Mouse (Mus musculus): ENCODE results near the gene Hsd11b2. TPM values are rescaled to one million over a fixed set of nuclear protein-coding genes. Genes with fewer than 3 reads are reported as not detected.
"Not testable (repeated sequence)": the region's sequence is repeated elsewhere in the genome, so short reads cannot be mapped to it uniquely, and the experiment has no call there.

The Hsd11b2 gene
- polyA plus RNA-seq, 1 experiment from 2014 or later, result 0.87 TPM

- Histone ChIP-seq H3K36me3 (peaks cover 9% of the 10 kb centered on the region; the same call in 1 of the 2 replicates), H3K27me3 (no peaks in the 10 kb centered on the region), H3K4me1 (peaks cover 24% of the 10 kb centered on the region), H3K9ac (no peak overlapping the region), H3K4me3 (no peak overlapping the region), H3K4me2 (no peak overlapping the region), H3K27ac (no peak overlapping the region), H3K9me3 (no peaks in the 10 kb centered on the region)
- no peak for ATAC-seq (ENCODE audit: insufficient number of reproducible peaks, insufficient read depth, low FRiP score, low TSS enrichment, low read depth)
- 55% methylated on average over 6 of the region's 6 CpGs for WGBS
These were observed 28.1 kb downstream of the Hsd11b2 start for GRCm38 (mm10) chr8:105546384-105547350.

GRCm38 (mm10) chr8:105549506-105549905 is 31.0 kb downstream of the Hsd11b2 start:
- Histone ChIP-seq H3K4me3 (no peak overlapping the region), H3K9me3 (no peaks in the 10 kb centered on the region), H3K27me3 (no peaks in the 10 kb centered on the region), H3K4me1 (peaks cover 24% of the 10 kb centered on the region), H3K27ac (no peak overlapping the region), H3K9ac (no peak overlapping the region), H3K36me3 (peaks cover 4% of the 10 kb centered on the region; the same call in 1 of the 2 replicates), H3K4me2 (no peak overlapping the region)
- no peak for ATAC-seq (ENCODE audit: insufficient number of reproducible peaks, insufficient read depth, low FRiP score, low TSS enrichment, low read depth)
- WGBS, result 97% methylated on average over 1 of the region's 1 CpGs

DNA sequence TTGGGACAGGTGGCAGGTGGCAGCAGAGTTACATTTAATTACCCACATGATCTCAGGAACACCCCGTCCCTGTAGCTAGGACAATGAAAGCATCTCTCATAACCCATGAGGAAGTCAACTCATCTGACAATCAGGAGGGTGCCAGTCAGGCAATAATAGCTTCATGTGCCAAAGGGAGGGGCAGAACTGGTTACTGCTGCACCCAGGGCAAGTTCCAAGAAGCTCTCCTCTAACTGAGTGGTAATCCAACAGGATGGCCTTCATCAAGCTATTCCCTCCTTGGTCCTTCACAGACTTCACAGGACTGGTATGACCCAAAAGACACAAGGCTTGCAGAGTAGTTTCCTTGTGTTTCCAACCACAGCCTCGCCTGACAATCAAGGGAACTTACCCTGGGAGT is 31.5 kb downstream of the Hsd11b2 start:
- Histone ChIP-seq H3K4me3 (no peak overlapping the region), H3K4me1 (peaks cover 19% of the 10 kb centered on the region), H3K27me3 (no peaks in the 10 kb centered on the region), H3K36me3 (peaks cover 4% of the 10 kb centered on the region; the same call in 1 of the 2 replicates), H3K4me2 (no peak overlapping the region), H3K27ac (no peak overlapping the region), H3K9ac (no peak overlapping the region), H3K9me3 (no peaks in the 10 kb centered on the region)
- WGBS, result 69% methylated on average over 2 of the region's 2 CpGs
- no peak for ATAC-seq (ENCODE audit: insufficient number of reproducible peaks, insufficient read depth, low FRiP score, low TSS enrichment, low read depth)

DNA sequence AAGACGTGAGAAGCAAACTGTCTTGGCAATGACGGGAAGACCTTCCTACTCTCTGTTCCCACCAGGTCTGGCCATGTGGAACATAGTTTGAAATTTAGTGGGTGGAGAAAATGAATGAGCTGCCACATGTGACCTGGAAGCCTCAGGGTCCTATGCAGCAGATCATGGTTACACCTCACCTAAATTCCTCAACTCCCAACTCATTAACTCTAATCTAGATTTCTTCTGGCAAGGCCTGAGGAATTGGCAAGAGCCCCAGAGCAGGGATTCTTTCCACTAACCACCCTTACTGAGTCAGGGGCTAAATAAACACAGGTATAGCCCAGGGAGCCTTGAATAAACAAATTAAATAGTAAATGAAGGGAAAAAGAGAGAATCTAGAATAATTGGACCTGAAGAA is 33.5 kb downstream of the Hsd11b2 start:
- Histone ChIP-seq H3K36me3 (peaks cover 4% of the 10 kb centered on the region; the same call in 1 of the 2 replicates), H3K4me3 (no peak overlapping the region), H3K9ac (no peak overlapping the region), H3K27ac (no peak overlapping the region), H3K9me3 (no peaks in the 10 kb centered on the region), H3K27me3 (no peaks in the 10 kb centered on the region), H3K4me1 (peaks cover 4% of the 10 kb centered on the region), H3K4me2 (no peak overlapping the region)
- no peak for ATAC-seq (ENCODE audit: insufficient number of reproducible peaks, insufficient read depth, low FRiP score, low TSS enrichment, low read depth)
- 85% methylated on average over 2 of the region's 2 CpGs for WGBS

DNA sequence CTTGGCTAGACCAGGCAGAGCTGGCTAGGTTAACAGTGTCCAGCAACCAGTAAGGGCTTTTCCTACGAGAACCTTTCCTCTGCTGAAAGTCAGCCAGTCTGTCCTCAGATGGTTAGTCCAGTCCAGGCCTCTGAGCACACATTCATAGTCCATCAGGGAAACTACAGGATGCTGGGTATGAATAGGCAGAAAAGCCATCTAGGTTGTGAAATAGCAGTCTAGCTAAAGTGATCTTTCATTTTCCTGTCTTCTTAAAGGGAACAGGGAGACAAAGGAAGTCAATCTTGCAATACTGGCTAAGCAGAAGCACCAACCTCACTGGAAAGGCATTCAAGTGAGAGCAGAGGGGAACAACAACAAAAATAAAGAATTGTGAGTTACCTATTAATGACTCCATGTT is 34.3 kb downstream of the Hsd11b2 start:
- 80% methylated on average over 1 of the region's 1 CpGs for WGBS
- Histone ChIP-seq H3K9ac (no peak overlapping the region), H3K4me3 (no peak overlapping the region), H3K4me2 (no peak overlapping the region), H3K27ac (no peak overlapping the region), H3K4me1 (no peaks in the 10 kb centered on the region), H3K27me3 (no peaks in the 10 kb centered on the region), H3K36me3 (peaks cover 4% of the 10 kb centered on the region; the same call in 1 of the 2 replicates), H3K9me3 (no peaks in the 10 kb centered on the region)
- ATAC-seq (ENCODE audit: insufficient number of reproducible peaks, insufficient read depth, low FRiP score, low TSS enrichment, low read depth), result no peak

DNA sequence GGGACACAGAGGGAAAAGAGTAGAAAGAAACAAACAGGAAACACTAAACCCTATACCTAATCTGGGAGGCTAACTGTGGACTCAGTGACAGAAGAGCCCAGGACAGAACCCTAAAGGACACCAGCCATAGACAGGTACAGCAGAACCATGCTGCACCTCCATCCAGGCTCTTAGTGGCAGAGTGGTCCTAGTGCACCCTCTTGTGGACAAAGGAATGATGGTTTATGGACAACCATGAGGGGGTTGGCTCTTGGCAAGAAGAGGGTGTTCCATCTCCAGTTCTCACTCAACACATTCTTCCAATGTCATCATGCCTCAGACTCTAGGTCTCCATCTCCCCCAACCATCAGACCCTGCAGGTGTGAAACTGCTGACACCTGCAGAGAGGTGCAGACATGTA is 35.5 kb downstream of the Hsd11b2 start:
- Histone ChIP-seq H3K4me3 (no peak overlapping the region), H3K4me1 (no peaks in the 10 kb centered on the region), H3K27me3 (no peaks in the 10 kb centered on the region), H3K27ac (no peak overlapping the region), H3K4me2 (no peak overlapping the region), H3K9ac (0 out of 2 replicates have a peak overlapping the region, but pooled peaks have one; percentile 3), H3K9me3 (no peaks in the 10 kb centered on the region), H3K36me3 (peaks cover 4% of the 10 kb centered on the region; the same call in 1 of the 2 replicates)
- no peak for ATAC-seq (ENCODE audit: insufficient number of reproducible peaks, insufficient read depth, low FRiP score, low TSS enrichment, low read depth)

GRCm38 (mm10) chr8:105555230-105555629 is 36.7 kb downstream of the Hsd11b2 start:
- H3K4me1 ChIP-seq, result no peaks in the 10 kb centered on the region
- no peak overlapping the region for H3K27ac ChIP-seq
- 71% methylated on average over 3 of the region's 3 CpGs for WGBS
- ATAC-seq (ENCODE audit: insufficient number of reproducible peaks, insufficient read depth, low FRiP score, low TSS enrichment, low read depth), result no peak
- peaks cover 1% of the 10 kb centered on the region; the same call in 1 of the 2 replicates for H3K36me3 ChIP-seq
- no peaks in the 10 kb centered on the region for H3K9me3 ChIP-seq
- H3K9ac ChIP-seq, result no peak overlapping the region
- H3K4me3 ChIP-seq, result no peak overlapping the region
- H3K4me2 ChIP-seq, result no peak overlapping the region
- H3K27me3 ChIP-seq, result no peaks in the 10 kb centered on the region

- Histone ChIP-seq H3K27ac (no peak overlapping the region), H3K4me3 (no peak overlapping the region), H3K27me3 (peaks cover 8% of the 10 kb centered on the region; the same call in 1 of the 2 replicates), H3K4me1 (peaks cover 24% of the 10 kb centered on the region), H3K4me2 (no peak overlapping the region), H3K36me3 (peaks cover 5% of the 10 kb centered on the region; the same call in 1 of the 2 replicates), H3K9me3 (no peaks in the 10 kb centered on the region), H3K9ac (no peak overlapping the region)
- ATAC-seq (ENCODE audit: insufficient number of reproducible peaks, insufficient read depth, low FRiP score, low TSS enrichment, low read depth), result no peak
- 82% methylated on average over 3 of the region's 3 CpGs for WGBS
These were observed 44.3 kb downstream of the Hsd11b2 start for GRCm38 (mm10) chr8:105562863-105563262.

DNA sequence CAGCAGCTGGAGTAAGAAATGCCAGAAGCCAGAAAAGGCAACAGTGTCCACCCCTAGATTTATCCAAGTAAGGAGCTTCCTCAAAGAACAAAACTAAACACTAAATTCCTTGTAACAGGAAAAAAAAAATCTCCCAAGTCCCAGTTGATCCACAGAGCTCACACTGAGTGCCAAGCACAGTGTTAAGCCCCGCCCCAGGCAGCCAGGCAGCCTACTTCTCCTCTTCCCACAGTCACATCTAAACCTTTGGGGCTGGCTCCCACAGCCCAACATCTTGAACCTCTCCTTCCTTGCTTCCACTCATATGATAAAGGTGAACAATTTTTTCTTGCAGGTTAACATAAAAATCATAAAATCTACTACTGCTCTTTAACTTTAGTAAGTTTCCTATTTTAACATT is 45.3 kb downstream of the Hsd11b2 start:
- Histone ChIP-seq H3K4me1 (peaks cover 24% of the 10 kb centered on the region), H3K9ac (0 out of 2 replicates have a peak overlapping the region, but pooled peaks have one; percentile 6), H3K27ac (no peak overlapping the region), H3K27me3 (peaks cover 8% of the 10 kb centered on the region; the same call in 1 of the 2 replicates), H3K4me3 (no peak overlapping the region), H3K9me3 (no peaks in the 10 kb centered on the region), H3K4me2 (no peak overlapping the region), H3K36me3 (peaks cover 5% of the 10 kb centered on the region; the same call in 1 of the 2 replicates)
- 87% methylated on average over 1 of the region's 1 CpGs for WGBS
- no peak for ATAC-seq (ENCODE audit: insufficient number of reproducible peaks, insufficient read depth, low FRiP score, low TSS enrichment, low read depth)

- H3K36me3 ChIP-seq; H3K27me3 ChIP-seq; H3K27ac ChIP-seq; ATAC-seq (ENCODE audit: insufficient number of reproducible peaks, insufficient read depth, low FRiP score, low TSS enrichment, low read depth); H3K9me3 ChIP-seq: not testable (repeated sequence)
- H3K4me1 ChIP-seq, result peaks cover 24% of the 10 kb centered on the region
- peak overlapping the region; percentile 87 for H3K4me2 ChIP-seq
- peak overlapping the region; percentile 91 for H3K4me3 ChIP-seq
- WGBS, result 82% methylated on average over 9 of the region's 9 CpGs
- peak overlapping the region; percentile 93 for H3K9ac ChIP-seq
These were observed 46.1 kb downstream of the Hsd11b2 start for GRCm38 (mm10) chr8:105564573-105565229.

- H3K9me3 ChIP-seq, result no peaks in the 10 kb centered on the region
- peaks cover 5% of the 10 kb centered on the region; the same call in 1 of the 2 replicates for H3K36me3 ChIP-seq
- H3K9ac ChIP-seq, result peak overlapping the region; percentile 93
- peak overlapping the region; percentile 87 for H3K4me2 ChIP-seq
- 1% methylated on average over 31 of the region's 31 CpGs for WGBS
- peaks cover 24% of the 10 kb centered on the region for H3K4me1 ChIP-seq
- ATAC-seq (ENCODE audit: insufficient number of reproducible peaks, insufficient read depth, low FRiP score, low TSS enrichment, low read depth), result peak; percentile 56
- H3K4me3 ChIP-seq, result peak overlapping the region; percentile 91
- peaks cover 8% of the 10 kb centered on the region; the same call in 1 of the 2 replicates for H3K27me3 ChIP-seq
- peak overlapping the region; percentile 80 for H3K27ac ChIP-seq
These were observed 46.9 kb downstream of the Hsd11b2 start for GRCm38 (mm10) chr8:105565401-105565881.

All from embryonic facial prominence, embryonic 13.5 days (tissue).